Mouse (Mus musculus) hindbrain, postnatal 0 days (tissue): Measurements from ENCODE around the gene Slc22a16. TPM values are rescaled to one million over a fixed set of nuclear protein-coding genes. Genes with fewer than 3 reads are reported as not detected.

Experiments used
- ATAC-seq: fragments of 200-750 bp; cut with Nextera tagmentation; 2 replicates; pipeline ENCODE4 v1.8.0; 2017; ENCODE audit warnings: mild to moderate bottlenecking, moderate TSS enrichment, moderate library complexity
- DNase-seq: peaks from one replicate; pipeline ENCODE4 v3.0.0-alpha.2; 2015; ENCODE audit warnings: low spot score
- H3K27ac ChIP-seq: fragments of 300-500 bp; sonication (generic); 2 replicates; pipeline ENCODE4 v1.5.1; 2014; ENCODE audit warnings: mild to moderate bottlenecking
- H3K27me3 ChIP-seq: fragments of 300-500 bp; sonication (generic); 2 replicates; pipeline ENCODE4 v1.6.1; 2014; ENCODE audit warnings: low read length, mixed read lengths; ENCODE audit not compliant: insufficient read depth
- H3K36me3 ChIP-seq: fragments of 300-500 bp; sonication (generic); 2 replicates; pipeline ENCODE4 v1.6.1; 2014; ENCODE audit warnings: low read length, mixed read lengths; ENCODE audit not compliant: insufficient read depth
- H3K4me1 ChIP-seq: fragments of 300-500 bp; sonication (generic); 2 replicates; pipeline ENCODE4 v1.6.1; 2014; ENCODE audit warnings: antibody characterized with exemption, low read length, mixed read lengths; ENCODE audit not compliant: insufficient read depth
- H3K4me2 ChIP-seq: fragments of 300-500 bp; sonication (generic); 2 replicates; pipeline ENCODE4 v1.6.1; 2014; ENCODE audit warnings: low read depth, mild to moderate bottlenecking, low read length, moderate library complexity, mixed read lengths
- H3K4me3 ChIP-seq: fragments of 300-500 bp; sonication (generic); 2 replicates; pipeline ENCODE4 v1.5.1; 2014; ENCODE audit warnings: low read length
- H3K9ac ChIP-seq: fragments of 300-500 bp; sonication (generic); replicated peaks from 2 replicates; pipeline ENCODE4 v1.6.1; 2014; ENCODE audit warnings: mild to moderate bottlenecking, low read length, moderate library complexity, mixed read lengths
- H3K9me3 ChIP-seq: fragments of 300-500 bp; sonication (generic); 2 replicates; pipeline ENCODE4 v1.6.1; 2016; ENCODE audit warnings: low read length, mixed read lengths
- CTCF ChIP-seq: IDR thresholded peaks from 2 replicates; pipeline ENCODE4 v1.5.1; 2016; ENCODE audit warnings: antibody characterized with exemption, control low read depth, low read depth
- WGBS: fragments of 180-500 bp; shearing (Covaris S2); extraction: QIAGEN DNeasy Blood & Tissue Kit; methylation state at CpG from one replicate; pipeline ENCODE4 v1.1.7; 2014; 5-methylcytosine and 5-hydroxymethylcytosine counted together
- polyA plus RNA-seq: library from polyadenylated mRNA; unstranded; fragments of >200 nt; fragmentation: Nextera tagmentation; extraction: Ambion mirVana; gene quantifications from 2 replicates; pipeline ENCODE4 v1.2.1, GENCODE M21; 2015
- total RNA-seq: library from RNA; depleted of rRNA; stranded (reverse); fragments of >200 nt; gene quantifications from 2 replicates; pipeline ENCODE4 v1.2.3, GENCODE M21; 2014; rRNA removed

Gene Slc22a16
- total and polyA plus RNA-seq, 2 experiments from 2014 or later, result not detected

DNA sequence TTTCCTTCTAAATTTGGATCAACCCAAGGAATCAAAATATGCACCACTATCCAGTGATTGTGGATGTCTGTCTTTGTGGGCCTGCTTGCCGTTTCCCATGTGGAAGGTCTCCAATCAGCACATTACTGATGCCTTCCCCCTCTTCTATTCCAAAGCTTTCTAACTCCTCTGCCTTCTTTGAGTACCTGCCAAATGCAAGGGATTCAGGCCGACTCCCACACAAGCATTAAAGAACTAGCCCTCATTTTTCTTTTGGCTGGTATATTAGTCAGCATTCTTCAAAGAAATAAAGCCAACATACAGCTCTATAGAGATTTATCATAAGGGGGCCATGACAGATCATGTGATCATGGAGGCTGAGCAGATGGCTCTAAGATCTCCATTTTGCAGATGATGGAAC lies 81.5 kb downstream of the Slc22a16 start:
- Histone ChIP-seq H3K27ac (no peak overlapping the region), H3K36me3 (no peaks in the 10 kb centered on the region), H3K4me2 (no peak overlapping the region), H3K9ac (no peak overlapping the region), H3K4me1 (no peaks in the 10 kb centered on the region), H3K4me3 (no peak overlapping the region), H3K27me3 (no peaks in the 10 kb centered on the region), H3K9me3 (no peaks in the 10 kb centered on the region)
- no peak for TF ChIP-seq CTCF
- 51% methylated on average over 2 of the region's 2 CpGs for WGBS
- ATAC-seq, result no peak
- DNase-seq, result no peak

Other genes starting within 250 kb of the Slc22a16 start
- 18.2 and 19.6 TPM in 2 replicates for gene Cdk19, start 230.8 kb upstream of the Slc22a16 start, total RNA-seq
- gene Cdk19, start 230.8 kb upstream of the Slc22a16 start, polyA plus RNA-seq, result 7.1 and 7.5 TPM in 2 replicates
- gene Ddo, start 59.7 kb downstream of the Slc22a16 start, total RNA-seq, result 3.8 and 6.0 TPM in 2 replicates
- 4.2 and 4.8 TPM in 2 replicates for gene Ddo, start 59.7 kb downstream of the Slc22a16 start, polyA plus RNA-seq
- 0.14 TPM in 1 of 2 replicates, not detected in the other for gene Mettl24, start 112.9 kb downstream of the Slc22a16 start, total RNA-seq
- 1.1 TPM in 2 replicates for gene Mettl24, start 112.9 kb downstream of the Slc22a16 start, polyA plus RNA-seq